Mouse (Mus musculus) skeletal muscle tissue, adult 2 months (tissue): ENCODE measurements around the gene Samsn1.

Experiments used
- DNase-seq: peaks from one replicate; pipeline ENCODE4 v3.0.0-alpha.2; 2012; ENCODE audit warnings: low read depth, low spot score

Gene Samsn1

DNA sequence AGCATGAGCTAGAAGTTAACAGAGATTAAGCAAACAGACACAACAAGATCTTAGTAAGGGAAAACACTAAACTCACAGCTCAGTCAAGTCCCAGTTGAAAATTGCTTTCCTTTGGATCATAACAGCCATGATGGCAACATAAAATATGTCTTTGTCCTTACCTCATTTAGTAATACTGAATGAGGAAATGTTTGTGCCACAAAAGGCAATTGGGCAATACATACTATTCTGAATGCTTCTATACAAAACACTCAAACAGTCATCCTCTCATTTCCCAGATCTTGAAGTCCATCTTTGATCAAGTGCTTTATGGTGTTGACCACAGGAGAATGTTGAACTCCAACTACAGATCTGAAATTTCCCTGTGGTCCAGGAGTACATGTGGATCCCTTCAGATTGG is 88.7 kb downstream of the Samsn1 start:
- DNase-seq: no peak

DNA sequence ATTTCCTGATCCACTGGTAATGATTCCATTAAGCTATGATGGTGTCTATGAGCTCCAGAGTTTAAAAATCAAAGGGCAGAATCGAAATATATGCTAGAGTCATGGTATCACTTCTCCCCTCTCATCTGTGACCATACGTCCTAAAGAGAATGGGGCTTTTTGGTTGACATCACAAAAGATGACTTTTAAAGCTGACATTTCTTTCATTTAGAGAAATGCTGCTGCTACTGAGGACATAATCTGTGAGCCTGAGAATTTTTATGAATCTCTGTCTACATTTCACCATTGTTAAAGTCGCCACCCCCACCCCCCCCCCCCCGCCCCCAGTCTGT is 91.9 kb downstream of the Samsn1 start:
- no peak for DNase-seq

DNA sequence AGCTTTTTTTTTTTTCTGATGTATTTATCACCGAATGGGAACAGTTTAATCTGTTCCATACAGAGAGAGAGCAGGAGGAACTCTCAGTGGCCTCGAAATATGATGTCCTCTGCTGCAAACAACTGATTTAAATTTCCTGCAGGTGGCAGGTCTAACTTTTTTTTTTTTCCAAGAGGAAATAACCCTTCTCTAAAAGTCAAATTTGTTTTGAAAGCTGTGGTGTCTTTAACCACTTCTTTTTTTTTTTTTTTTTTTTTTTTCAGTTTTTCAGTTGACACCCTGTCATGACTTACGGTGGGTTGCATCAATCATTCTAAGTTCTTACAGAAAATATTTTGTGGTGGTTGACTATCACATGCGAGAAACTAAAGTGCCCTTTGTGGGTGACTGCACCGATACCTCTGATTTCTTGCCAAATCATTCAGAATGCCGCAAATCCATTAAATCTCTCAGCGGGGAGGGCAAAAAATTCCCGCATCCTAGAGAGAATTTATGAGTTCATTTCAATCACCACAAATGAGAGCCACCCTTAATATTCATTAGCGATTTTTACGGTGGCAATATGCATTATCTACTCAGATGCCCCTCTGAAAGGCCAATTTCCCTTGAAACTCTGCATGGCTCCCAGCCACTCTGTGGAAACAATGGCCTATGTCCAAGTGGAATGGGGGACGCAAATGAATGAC is 92.4 kb downstream of the Samsn1 start:
- no peak for DNase-seq

DNA sequence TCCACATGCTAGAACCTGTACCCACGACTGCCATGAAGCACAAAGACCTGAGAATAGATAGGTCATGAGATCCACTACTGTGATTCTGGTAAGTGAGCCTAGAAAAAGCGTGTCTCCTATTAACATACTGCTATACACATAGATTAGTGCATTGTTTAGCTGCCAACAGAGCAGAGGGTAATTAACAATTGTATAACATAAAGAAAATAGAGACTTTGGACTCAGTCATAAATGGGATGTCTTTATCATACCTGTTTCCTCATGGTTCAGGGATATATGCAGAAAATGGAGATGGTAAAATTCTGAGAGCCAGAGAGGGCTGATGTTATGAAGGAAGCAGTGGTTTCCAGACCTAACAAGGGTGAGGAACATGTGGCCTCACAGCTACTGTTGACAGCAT is 95.6 kb downstream of the Samsn1 start:
- DNase-seq: no peak

DNA sequence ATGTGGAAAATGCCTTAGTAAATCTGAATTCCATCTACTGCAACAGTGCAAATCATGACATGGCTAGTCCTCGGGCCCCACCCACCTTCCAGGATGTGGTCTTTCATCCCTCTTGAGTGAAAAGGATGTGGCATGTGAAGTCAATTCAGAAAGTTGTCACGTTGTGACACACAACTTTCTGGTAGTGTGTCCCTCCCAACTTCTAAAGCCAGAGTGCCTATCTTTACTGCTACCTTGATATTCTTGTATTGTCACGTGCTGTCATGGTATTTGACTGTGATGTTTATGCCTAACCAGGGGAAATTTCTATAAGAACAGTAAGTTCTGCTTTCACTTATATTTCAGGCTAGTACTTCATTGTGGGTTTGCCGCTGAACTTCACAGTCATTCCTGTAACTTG is 101.2 kb downstream of the Samsn1 start:
- DNase-seq: no peak

DNA sequence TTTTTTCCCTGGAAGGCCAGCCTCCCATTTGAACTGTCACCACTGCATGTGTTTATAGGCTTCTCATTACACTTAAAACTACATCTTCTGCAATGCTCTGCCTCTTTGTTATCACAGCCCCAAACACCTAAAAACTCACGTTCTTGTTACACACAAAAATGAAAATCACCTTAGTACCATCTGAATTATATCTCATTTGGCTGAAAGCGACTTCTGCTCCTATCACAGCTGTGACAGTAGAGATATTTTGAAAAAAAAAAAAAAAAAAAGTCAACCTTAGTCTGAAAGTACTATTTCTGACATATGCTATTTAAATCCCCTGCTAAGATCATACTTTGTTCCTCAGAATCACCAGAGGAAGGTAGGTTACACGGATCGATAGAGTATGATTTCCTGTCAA is 102.8 kb downstream of the Samsn1 start:
- no peak for DNase-seq

DNA sequence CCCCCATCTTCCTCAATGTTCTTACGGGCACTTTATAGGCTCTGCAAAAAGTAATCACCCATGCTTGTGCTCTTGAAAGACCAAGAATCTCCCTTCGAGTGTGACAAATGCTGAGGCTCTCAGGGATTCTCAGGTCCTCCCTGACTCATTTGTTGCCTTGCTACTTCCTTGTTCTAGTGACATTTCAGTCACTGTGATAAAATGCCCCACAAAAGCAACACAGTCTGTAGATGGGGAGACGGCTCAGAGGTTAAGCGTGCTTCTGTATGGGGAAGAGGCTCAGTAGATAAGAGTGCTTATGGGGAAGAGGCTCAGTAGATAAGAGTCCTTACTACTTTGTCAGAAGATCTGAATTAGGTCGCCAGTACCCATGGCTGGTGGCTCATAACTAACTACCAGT is 104.4 kb downstream of the Samsn1 start:
- no peak for DNase-seq

DNA sequence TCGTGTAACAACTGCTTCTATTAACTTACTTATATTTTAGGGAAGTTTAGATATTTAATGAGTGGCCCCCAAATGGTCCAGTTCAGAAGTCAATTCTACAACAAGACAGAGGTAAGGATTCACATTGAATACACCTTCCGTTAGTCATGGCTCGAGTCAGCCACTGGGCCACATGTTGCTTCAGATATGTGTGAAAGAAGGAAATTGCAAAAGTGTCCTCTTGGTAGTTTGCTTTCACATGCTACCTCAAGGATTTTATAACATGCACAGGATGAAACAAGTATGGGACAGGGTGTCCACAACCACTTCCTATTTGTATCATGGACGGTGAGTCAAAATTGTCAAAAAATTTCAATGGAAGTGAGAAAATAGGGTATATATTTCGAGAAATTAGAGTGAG is 110.0 kb downstream of the Samsn1 start:
- no peak for DNase-seq

DNA sequence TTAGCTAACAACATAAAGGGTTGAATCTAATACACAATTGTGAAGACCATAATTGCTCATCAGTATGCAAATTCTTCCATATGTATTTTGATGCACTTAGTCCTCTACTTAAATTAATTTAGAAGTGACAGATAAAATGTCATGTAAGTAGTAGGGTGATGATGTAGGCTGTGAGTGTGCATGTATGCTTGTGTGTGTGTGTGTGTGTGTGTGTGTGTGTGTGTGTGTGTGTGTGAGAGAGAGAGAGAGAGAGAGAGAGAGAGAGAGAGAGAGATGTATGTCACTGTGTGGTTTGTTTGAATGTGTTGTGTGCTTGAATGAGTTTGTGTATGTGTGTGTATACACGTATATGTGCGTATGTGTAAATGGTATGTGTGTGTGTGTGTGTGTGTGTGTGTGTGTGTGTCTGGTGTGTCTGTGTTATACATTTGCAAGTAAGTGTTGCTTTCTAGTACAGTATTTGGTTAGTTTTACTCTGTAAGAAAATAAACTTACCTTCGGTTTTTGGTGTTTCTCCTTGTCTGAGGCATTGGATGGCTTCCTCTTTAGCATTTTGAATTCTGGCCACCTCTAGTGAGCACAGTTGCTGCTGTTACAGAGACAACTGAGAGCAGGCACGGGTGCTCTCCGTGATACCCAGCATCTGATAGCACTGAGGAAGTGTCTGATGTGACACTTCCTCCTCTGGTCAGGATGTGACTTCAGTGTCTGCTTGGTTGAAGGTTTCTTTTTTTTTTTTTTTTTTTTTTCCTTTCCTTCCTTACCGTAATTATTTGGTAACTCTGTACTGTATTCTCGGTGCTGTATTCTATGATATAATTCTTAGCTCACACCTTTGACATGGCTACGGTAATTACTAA is 113.2 kb downstream of the Samsn1 start:
- DNase-seq: peak; percentile 32

DNA sequence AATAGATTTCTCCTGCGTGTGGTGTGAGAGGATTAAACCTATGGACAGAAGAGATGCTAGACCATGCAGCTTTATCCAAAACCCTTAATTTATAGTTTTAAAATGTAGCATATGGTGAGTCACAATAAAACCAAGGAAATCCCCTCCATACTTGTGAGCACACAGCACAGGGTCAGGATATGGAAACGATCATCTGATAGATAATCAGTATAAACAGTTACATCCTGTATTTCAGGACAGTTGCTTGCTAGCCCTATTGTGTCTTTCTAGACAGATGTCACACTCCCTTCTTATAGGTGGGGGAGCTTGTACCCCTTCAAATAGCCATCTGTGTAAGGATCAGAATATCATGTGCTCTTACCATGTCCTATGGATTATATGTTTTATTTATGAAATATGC is 115.3 kb downstream of the Samsn1 start:
- DNase-seq: no peak

DNA sequence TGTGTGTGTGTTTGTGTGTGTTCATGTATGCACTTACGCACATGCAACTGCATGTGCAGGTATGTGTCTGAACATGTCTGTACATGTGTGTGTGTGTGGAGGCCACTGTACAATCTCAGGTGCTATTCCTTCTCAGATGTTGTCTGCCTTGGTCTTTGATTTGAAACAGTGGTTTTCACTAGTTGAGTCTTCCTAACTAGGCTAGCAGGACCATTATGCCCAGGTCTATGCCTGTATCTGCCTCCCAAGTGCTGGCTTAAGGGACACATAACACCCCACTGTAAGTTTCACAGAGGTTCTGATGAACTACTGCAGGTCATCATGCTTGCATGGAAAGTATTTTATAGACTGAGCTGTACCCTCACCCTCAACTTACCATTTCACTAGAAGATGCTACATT is 115.8 kb downstream of the Samsn1 start:
- DNase-seq: no peak

DNA sequence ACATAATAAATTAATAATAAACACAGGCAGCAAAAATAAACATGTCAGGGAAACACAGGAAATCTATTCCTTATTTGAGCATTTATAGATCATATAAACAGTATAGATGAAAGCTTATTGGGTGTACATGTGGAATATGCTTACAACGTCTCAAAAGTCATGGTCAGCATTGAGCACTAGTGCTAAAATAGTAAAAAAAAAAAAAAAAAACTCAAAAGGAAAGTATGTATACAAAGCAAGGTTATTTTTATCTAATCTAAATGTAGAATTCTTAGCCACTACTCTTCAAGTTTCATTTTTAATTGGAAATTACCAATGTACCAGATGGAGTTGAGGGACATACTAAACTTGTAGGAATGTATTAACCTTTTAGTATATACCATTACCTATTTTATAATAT is 116.8 kb downstream of the Samsn1 start:
- DNase-seq: no peak

DNA sequence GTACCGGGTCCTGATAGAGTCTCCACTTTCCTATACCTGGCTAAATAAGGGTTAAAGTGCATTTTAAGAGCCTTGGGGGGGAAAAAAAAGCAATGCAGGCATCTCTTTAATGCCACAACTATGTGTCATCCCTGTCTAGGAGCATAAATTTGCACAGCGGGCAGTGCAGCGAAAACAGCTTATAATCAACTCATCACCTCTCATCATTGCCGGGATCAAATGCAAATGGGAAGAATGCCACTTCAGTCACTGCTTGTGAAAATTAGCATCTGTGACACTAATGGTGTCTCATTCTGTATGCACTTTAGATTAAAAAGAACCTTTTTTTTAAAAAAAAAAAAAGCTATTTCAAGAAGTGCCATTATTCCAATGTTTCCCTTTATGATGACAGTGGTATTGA is 118.0 kb downstream of the Samsn1 start:
- no peak for DNase-seq

DNA sequence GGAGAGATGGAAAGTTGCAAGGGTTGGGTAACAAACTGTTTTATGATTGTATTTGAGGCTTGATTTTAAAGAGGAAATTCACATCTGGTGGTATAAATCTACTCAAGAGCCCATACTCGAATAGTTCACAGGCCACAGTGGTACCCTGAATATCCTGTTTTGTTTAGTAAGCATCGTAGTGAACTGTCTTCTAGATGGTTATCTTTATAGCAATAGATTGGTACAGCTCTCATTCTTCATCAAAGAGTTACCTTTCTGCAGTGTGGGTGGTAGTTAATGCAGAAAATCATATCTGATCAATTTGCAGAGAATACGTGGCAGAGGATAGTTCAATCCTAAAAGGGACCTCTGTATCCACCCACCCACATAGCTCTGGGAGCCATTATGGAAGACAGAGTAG is 119.1 kb downstream of the Samsn1 start:
- no peak for DNase-seq

DNA sequence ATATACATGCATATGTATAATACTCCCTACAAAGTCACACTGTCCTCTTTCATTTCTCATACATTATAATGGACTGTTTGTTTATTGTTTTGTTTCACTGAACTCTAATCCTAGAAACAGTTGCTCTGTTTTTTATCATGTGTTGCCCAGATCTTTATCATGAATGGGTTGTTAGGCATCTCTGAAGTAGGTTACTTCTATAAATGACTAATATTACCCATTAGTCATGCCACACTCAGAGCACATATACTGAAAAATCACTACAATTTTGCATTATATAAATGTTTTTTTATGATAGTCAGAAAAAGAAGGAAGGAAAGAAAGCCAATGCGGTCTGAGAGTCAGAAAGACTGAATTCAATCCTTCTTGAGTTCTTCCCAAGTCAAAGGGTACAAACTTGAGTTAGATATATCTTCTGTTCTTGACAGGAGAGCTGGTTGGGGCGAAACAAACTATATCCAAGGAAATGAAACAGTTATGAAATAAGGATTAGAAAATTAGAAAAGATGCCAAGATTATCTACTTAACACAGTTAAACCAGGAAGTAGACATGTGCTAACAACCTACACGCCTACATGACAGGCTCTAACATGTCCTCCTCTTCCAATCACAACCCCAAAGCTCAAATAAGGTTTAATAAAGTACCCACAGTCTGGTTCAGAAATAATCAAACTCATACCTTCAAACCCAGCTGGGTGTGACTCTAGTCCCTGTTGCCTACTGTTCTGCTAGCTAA is 122.0 kb downstream of the Samsn1 start:
- DNase-seq: no peak

DNA sequence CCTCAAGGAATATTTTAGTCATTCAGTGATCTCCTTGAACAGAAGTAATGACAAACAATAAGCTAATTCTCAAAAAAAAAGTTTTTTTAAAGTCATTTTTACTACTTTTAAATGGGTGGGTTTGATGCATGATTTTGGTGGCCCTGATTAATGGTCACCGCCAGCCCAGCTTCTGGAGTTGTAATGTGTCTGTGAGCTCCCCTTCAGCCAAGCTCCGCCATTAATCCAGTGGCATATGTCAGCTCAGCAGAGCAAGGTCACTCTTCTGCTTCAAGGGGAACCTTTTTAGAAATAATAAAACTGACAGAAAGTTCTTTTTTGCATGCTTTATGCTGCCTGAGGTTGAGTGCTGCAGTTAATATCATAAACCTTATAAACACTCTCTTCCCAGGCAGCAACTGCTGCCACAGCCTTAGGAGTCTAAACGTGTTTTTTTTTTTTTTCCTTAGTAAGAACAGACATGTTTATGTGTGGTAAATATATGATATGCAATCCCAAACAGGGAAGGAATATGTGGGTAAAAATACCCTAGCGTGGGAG is 124.2 kb downstream of the Samsn1 start:
- DNase-seq: no peak

DNA sequence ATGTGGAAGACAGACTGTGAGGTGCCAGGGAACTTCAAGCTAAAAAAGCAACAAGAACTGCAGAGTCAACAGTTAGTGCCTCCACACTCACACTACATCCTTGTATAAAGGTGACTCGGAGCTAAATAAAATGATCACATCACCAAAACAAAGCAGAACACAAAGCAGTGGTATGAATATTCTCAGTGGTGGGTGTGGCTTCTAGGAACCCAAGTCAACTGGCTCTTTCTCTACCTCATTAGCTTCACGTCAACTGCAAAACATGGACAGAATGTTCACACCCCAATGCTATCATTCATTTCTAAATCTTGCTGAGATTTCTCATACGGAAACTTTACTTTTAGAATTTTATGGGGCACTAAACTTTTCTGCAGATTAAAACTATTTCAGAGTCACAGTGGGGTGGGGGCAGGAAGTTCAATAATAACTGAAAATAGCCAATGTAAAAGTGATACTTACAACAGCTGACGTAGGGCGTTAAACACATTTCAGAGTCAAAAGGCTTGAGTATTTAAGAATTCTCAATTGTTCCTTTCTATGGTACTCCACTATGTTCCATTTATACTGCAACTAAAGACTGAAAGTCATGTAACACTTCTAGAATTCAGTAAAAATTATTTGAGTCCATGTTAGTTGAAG is 127.7 kb downstream of the Samsn1 start:
- DNase-seq: no peak

DNA sequence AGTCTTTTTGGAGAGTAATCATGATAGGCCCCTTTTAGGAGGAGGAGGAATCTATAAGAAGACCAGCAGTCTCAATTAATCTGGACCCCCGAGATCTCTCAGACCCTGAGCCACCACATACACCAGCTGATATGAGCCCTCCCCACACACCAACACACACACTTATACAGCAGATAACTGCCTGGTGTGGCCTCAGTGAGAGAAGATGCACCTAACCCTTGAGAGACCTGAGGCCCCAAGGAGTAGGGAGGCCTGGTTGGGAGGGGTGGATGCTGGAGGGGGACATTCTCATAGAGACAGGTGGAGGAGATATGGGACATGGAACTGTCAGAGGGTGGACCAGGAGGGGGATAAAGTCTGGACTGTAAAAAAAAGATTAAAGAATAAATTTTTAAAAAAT is 128.6 kb downstream of the Samsn1 start:
- no peak for DNase-seq

DNA sequence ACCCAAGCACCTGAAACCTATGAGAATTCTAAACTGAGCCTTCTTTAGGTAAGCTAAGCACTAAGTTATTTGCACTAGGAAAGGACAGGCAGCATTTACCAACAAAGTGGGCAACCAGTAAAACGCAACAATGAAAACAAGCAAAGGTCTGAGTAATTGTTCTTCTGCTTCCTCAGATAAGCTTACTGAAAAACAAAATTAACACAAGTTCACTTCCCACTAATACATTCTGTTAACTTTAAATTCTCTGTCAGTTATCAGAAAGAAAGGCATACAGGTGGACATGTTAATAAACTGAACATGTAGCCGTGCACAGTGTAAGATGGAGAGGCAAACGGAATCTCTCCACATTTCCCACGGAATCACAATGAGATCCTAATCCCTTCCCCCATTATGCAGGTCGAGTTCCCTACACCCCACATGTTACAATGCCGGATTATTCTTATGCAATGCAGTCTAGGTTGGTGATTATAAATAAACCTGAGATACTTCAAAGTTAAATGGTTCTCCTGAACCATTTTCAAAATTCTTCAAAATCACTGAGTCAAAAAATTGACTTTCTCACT is 132.9 kb downstream of the Samsn1 start:
- no peak for DNase-seq

DNA sequence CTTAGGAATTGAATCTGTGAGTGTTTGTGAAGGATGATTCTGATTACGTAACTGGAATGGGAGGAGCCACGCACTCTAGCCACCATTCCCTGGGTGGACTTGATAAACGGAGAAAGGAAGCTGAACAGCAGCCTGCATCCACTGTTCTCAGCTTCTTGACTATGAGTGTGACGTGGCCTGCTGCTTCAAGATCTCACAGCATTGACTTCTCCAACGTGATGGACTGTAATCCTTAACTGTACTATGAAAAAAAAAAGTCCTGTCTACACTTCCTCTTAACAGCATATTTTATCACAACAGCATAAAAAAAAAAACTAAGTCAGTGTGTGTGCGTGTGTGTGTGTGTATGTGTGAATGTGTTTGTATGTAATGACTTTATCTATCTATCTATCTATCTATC is 134.9 kb downstream of the Samsn1 start:
- no peak for DNase-seq

DNA sequence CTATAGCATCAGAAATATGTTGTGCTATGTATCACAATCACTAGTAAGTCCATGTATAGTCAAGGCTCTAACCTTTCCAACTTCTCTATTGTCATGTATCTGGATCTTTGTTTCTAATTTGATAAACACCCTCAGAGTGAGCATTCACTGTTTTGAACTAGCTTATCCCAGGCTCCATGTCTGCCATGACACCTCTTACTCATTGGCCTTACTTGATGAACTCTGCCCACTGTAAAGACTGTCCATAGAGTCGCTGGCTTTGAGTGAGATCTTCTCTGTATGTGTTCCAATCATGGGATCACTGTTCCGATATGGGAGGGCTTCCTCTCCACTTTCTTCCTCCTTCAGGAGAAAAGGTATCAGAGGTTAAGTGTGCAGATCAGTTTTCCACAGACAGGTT is 143.2 kb downstream of the Samsn1 start:
- DNase-seq: no peak

DNA sequence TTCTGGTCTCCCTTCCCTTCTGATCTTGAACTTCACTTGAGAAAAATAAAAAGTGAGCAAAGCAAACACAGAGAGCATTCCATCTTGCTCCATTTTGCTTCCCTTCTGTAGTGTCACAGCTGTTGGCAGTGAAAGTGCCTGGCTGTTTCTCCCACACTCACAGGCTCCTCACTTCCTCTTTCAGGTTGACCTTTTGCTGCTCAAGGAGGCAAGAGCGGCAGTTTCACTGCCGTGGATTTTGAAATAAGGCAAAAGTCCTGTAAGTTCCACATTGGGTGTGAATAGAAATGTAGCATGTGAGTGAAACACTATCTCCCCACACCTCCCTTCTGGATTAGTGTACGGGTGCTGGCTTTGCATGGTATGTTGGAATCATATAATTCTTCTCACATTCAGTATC is 144.9 kb downstream of the Samsn1 start:
- DNase-seq: peak; percentile 20
